Mouse (Mus musculus) splenic B cell, adult 2 months (primary cell): ENCODE results near the gene Gzmk.

Experiments
- DNase-seq: peaks from one replicate; pipeline ENCODE4 v3.0.0-alpha.2; 2011; ENCODE audit warnings: low read depth, low spot score
- H3K27me3 ChIP-seq: 2 replicates; pipeline ENCODE4 v1.6.1; 2012; ENCODE audit warnings: mild to moderate bottlenecking, low read length, moderate library complexity, mixed read lengths; ENCODE audit not compliant: control insufficient read depth, poor library complexity, insufficient read depth, severe bottlenecking
- H3K36me3 ChIP-seq: 2 replicates; pipeline ENCODE4 v1.6.1; 2012; ENCODE audit warnings: mild to moderate bottlenecking, low read length, moderate library complexity, mixed read lengths; ENCODE audit not compliant: control insufficient read depth, poor library complexity, insufficient read depth, severe bottlenecking

The Gzmk gene

GRCm38 (mm10) chr13:113183310-113183709 lies 42.4 kb downstream of the Gzmk start:
- Histone ChIP-seq H3K36me3 (no peaks in the 10 kb centered on the region), H3K27me3 (no peaks in the 10 kb centered on the region)
- no peak for DNase-seq

GRCm38 (mm10) chr13:113174162-113174561 lies 51.5 kb downstream of the Gzmk start:
- Histone ChIP-seq H3K36me3 (no peaks in the 10 kb centered on the region), H3K27me3 (no peaks in the 10 kb centered on the region)
- DNase-seq: no peak

DNA sequence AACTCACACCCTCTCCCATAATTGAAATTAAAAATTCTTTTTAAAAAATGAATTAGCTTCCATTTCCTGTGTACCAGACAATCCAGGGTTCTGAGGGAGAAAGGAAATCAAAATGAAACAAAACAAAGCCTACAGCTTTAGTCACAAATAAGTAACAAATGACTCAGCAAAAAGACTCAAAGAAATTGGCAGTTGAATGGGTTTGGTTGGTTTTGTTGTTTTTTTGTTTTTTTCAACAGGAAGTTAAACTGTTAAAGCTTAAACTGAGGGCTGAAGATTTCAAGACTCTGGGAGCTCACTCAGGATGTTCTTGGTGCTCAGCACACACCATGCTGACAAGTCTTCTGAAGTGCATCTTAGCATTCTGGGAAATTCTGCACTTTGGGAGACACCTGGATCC lies 55.5 kb downstream of the Gzmk start:
- Histone ChIP-seq H3K36me3 (no peaks in the 10 kb centered on the region), H3K27me3 (no peaks in the 10 kb centered on the region)
- DNase-seq: no peak

- Histone ChIP-seq H3K36me3 (no peaks in the 10 kb centered on the region), H3K27me3 (no peaks in the 10 kb centered on the region)
- no peak for DNase-seq
Measured at GRCm38 (mm10) chr13:113168018-113168534, 57.6 kb downstream of the Gzmk start.

DNA sequence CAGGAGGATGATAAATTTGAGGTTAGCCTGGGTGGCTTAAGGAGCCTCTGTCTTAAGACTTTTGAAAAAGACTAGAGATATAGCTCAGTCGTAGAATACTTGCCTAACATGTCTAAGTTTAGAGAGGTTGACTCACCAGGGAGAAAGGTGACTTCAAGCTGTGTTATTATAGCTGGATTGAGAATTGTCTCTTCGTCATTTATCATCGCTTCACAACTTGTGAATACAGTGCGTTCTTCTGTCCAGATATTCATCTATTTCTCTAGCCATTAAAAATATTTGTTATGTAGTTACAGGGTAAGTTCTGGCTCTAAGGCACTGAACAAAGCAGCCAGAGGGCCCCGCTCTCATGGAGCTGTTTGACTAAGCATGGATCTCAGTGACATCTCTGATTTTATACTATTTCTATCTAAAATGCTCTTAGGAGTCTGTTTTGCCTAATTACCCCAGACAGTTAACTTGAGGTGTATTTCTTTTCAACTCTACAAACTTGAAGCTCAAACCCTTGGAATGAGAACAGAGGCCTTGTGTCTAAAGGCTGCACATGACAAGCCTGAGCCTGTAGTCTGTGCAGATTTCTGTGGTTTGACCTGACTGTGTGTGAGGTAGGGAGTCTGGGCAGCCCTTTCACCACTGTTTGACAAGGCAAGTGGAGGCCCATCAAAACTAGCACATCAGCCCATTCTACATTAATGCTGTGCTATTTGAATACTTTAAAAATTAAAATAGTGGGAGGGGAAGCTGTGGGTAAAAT lies 61.3 kb downstream of the Gzmk start:
- DNase-seq: no peak
- Histone ChIP-seq H3K27me3 (no peaks in the 10 kb centered on the region), H3K36me3 (no peaks in the 10 kb centered on the region)

DNA sequence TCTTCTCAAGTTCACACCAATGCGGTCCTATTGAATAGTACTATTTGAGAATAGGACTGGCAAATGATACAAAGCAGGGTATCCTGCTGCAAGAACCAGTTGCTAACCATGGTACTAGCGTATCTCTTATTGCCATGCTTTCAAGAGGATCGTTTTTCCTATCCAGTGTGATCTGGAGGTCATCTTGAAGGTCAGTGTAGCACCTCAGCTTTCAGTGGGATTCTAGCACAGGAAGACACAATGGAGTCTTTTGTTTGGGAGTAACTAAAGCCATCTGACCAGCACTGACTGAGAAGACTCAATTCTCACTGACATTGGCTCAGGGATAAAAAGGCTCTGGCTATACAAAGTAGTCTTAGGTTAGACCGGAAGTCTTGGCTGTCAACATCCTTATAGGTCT lies 74.2 kb downstream of the Gzmk start:
- no peak for DNase-seq
- Histone ChIP-seq H3K27me3 (no peaks in the 10 kb centered on the region), H3K36me3 (no peaks in the 10 kb centered on the region)

DNA sequence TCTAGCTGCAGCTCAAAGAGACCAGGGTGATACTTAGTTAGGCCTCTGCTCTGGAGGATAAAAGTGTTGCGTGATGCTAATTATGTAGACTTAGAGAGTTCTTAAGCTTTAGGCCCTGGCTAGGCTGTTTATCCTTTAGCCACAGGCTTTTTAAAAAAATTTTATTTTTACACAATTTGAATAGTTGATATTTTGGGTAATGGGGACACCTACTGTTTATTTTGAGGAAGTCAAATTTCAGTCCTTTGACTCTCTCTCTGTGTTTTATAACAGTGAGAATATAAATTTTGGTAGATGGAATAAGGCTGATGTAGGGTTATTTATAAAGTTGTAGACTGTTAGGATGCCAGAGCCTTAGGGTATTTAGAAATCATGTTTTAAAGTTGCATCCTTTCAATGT lies 86.1 kb downstream of the Gzmk start:
- Histone ChIP-seq H3K36me3 (no peaks in the 10 kb centered on the region), H3K27me3 (no peaks in the 10 kb centered on the region)
- DNase-seq: no peak

DNA sequence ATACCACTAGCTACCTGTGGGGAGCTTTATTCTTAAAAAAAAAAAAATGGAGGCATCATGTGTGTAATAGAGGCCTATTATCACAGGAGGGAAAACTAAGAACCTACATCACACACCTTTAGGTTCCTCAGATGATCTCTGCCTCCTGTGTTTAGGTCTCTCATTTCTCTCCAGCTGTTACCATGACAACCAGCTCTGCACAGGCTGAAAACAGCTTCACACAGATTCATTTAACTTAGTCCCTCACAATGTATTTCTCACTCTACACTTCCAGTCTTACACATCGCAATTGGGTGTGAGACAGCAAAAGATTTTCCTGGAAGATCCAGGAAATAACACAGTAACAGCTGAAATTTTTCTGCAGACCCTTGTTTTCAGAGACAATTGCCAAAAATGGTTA lies 95.7 kb downstream of the Gzmk start:
- Histone ChIP-seq H3K36me3 (no peaks in the 10 kb centered on the region), H3K27me3 (no peaks in the 10 kb centered on the region)
- no peak for DNase-seq
